Mouse (Mus musculus): ENCODE data around the gene Baz2b.

DNA sequence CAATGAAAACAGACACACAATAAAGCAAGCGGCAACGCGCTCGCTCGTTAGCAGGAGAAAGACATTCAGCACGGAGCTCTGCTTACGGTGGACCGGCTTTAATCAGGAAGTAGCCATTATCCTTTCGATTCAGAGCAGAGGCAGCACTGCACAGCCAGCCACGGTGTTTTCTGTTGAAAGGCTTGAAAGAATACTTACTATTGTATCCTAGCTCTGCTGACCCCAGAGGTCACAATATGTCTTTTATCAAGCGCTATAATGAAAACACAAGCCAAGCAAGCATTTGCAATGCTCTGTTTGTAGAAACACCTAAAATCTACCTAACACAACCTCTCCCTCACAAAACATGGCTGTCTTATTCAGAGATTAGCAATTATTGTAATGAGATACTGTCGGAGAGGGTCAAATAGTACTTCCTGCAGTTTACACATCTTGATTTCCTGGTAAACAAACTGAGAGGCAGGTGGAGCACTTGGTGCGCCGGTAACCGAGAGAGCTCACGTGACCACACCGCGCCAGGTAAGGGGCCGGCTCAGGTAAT is 172.6 kb downstream of the Baz2b start:
- TF ChIP-seq CTCF (conservative IDR thresholded peaks at IDR 0.05; ENCODE audit: insufficient read depth, insufficient read length, low read depth, low read length) (no peak), POLR2A (IDR thresholded peaks at IDR 0.05; ENCODE audit: low read depth, low read length) (no peak)
